In genomic region chr16:31449973-31450372, GRCm38 (mm10) we compare ENCODE assay signal across 16 mouse cellular contexts.
"Had no signal": no experiment of that assay in that cellular context is flagged by ENCODE, and none has a peak within 500 bp of the region (broad histone marks: within the 10 kb centered on the region; RNA-seq: fewer than 3 reads in every experiment).

No protein-coding gene starts in this region.

- H3K36me3 ChIP-seq: stomach, embryonic 15.5 days had no signal

- H3K9ac ChIP-seq: liver, embryonic 13.5 days; midbrain, embryonic 12.5 days; midbrain, embryonic 15.5 days; stomach, embryonic 15.5 days had no signal

- ATAC-seq: midbrain, embryonic 15.5 days had no signal

- H3K9me3 ChIP-seq: liver, embryonic 13.5 days; midbrain, embryonic 12.5 days; midbrain, embryonic 15.5 days; stomach, embryonic 15.5 days had no signal

- H3K4me3 ChIP-seq: layer of hippocampus, adult 2 months; left cerebral cortex, adult 2 months; liver, embryonic 13.5 days; midbrain, embryonic 12.5 days; midbrain, embryonic 15.5 days; stomach, embryonic 15.5 days had no signal

- DNase-seq: kidney, adult 2 months; kidney, postnatal 25 days; layer of hippocampus, postnatal 36 days; liver, embryonic 13.5 days; lung, adult 2 months; lung, postnatal 14 days; lung, postnatal 4 days; right cerebral cortex, postnatal 25 days; spleen, adult 18-20 months; thymus, postnatal 25 days had no signal

- H3K27me3 ChIP-seq: liver, embryonic 13.5 days; midbrain, embryonic 12.5 days; midbrain, embryonic 15.5 days; stomach, embryonic 15.5 days had no signal

- H3K27ac ChIP-seq: kidney, postnatal 0 days; layer of hippocampus, adult 2 months; left cerebral cortex, adult 2 months; liver, embryonic 13.5 days; midbrain, embryonic 12.5 days; midbrain, embryonic 15.5 days; stomach, embryonic 15.5 days had no signal

- H3K4me2 ChIP-seq: liver, embryonic 13.5 days; midbrain, embryonic 12.5 days; midbrain, embryonic 15.5 days; stomach, embryonic 15.5 days had no signal

- H3K4me1 ChIP-seq: midbrain, embryonic 12.5 days; midbrain, embryonic 15.5 days had no signal
